Mouse (Mus musculus) cerebellum, adult 9-11 months (tissue): ENCODE results near the gene Yipf3.
A peak's percentile ranks its signal among the peaks of the same experiment; 100 is the strongest.

Source experiments
- DNase-seq: peaks from one replicate; pipeline ENCODE4 v3.0.0; 2022

Gene Yipf3

GRCm38 (mm10) chr17:46287678-46288095 is 39.8 kb downstream of the Yipf3 start:
- DNase-seq = no peak

GRCm38 (mm10) chr17:46296601-46297000 is 48.7 kb downstream of the Yipf3 start:
- DNase-seq = no peak

GRCm38 (mm10) chr17:46297028-46297363 is 49.1 kb downstream of the Yipf3 start:
- no peak for DNase-seq

- no peak for DNase-seq
These were observed 49.7 kb downstream of the Yipf3 start, which contains the start of gene Dlk2 for GRCm38 (mm10) chr17:46297364-46298219. Gene Dlk2, plus strand, starts transcription at chr17:46297421.

- peak; percentile 77 for DNase-seq
These were observed 50.5 kb downstream of the Yipf3 start for GRCm38 (mm10) chr17:46298220-46298913.

GRCm38 (mm10) chr17:46301892-46302291 is 54.0 kb downstream of the Yipf3 start:
- DNase-seq = no peak
